Mouse (Mus musculus): ENCODE data around the gene Acbd3.

- no peak for TF ChIP-seq NRF1 (IDR thresholded peaks at IDR 0.05; ENCODE audit: low read depth, low read length)
- no peak for TF ChIP-seq CTCF (conservative IDR thresholded peaks at IDR 0.05 in 1 of 2, IDR thresholded peaks at IDR 0.05 in 1 of 2; ENCODE audit: low read depth in 2 of 2, low read length in 2 of 2)
- TF ChIP-seq TCF12 (IDR thresholded peaks at IDR 0.05; ENCODE audit: low read depth, low read length), result no peak
- TF ChIP-seq JUND (conservative IDR thresholded peaks at IDR 0.05; ENCODE audit: low read depth, low read length), result no peak
Measured at GRCm38 (mm10) chr1:180778941-180779340, 53.1 kb downstream of the Acbd3 start.
